Mouse (Mus musculus) urinary bladder, postnatal 10 days (tissue): ENCODE data around the gene Acads.
"Not testable (repeated sequence)": the region's sequence is repeated elsewhere in the genome, so short reads cannot be mapped to it uniquely, and the experiment has no call there.

Source experiments
- DNase-seq: peaks from one replicate; pipeline ENCODE4 v3.0.0; 2022; ENCODE audit warnings: low spot score

Acads gene

GRCm38 (mm10) chr5:115125211-115125871, 6.2 kb upstream of the Acads start:
- no peak for DNase-seq

DNA sequence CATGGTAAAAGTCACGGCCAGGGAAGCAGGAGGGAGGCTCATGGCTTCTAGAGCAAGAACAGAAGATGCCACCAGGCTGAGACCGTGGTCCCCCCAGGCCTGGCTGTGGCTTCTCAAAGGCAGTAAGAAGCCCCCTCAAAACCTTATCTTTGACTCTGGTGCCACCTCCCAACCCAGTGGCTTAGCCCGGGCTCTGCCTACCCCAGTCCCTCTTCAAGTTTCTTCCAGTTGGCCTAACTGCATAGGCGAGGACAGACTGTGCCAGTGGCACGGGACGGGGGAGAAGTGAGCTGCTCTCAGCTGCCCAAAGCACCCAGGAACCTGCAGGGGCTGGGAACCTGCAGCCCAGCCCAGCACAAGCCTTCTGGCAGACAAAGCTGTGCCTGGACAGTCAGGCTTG, 5.5 kb upstream of the Acads start:
- no peak for DNase-seq

DNA sequence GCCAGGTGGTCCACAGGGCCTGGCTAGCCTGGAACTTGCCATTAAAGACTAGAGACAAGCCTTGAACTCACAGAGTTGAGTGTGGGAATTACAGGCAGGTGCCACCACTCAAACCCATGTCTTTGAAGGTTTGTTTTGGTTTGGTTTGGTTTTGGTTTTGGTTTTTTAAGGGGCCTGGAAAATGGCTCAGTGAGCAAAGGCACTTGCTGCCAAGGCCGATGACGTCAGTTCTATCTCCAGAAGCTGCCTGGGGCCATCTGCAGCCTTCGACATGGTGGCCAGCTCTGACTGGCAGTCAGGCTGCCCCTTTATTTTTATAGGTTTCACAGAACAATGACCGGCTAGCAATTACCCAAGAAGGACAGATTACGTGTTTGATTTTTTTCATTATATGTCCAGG, 1.8 kb upstream of the Acads start:
- no peak for DNase-seq

DNA sequence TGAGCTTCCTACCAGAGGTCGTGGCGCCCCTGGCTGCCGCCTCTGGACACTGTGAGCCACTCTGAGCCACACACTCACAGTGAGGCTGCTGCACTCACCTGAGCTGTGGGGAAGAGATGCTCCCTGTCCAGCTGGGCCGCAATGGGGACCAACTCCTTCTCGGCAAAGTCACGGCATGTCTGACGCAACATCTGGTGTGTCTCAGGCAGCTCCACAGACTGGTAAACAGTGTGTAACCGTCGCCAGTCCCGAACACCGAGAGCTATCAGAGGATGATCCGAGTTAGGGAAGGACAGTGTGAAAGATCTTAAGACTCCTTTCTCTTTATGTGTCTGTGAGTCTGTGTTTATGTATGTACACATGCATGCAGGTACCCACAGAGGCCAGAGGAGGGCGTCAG, 1.7 kb downstream of the Acads start:
- no peak for DNase-seq

- DNase-seq, result no peak
These were observed 2.7 kb downstream of the Acads start for GRCm38 (mm10) chr5:115116426-115116825.

- DNase-seq, result no peak
These were observed 4.6 kb downstream of the Acads start for GRCm38 (mm10) chr5:115114501-115114900.

GRCm38 (mm10) chr5:115113244-115113643, 5.9 kb downstream of the Acads start:
- no peak for DNase-seq

GRCm38 (mm10) chr5:115111156-115111555, 8.0 kb downstream of the Acads start:
- DNase-seq, result no peak

- not testable (repeated sequence) for DNase-seq
These were observed 15.9 kb downstream of the Acads start for GRCm38 (mm10) chr5:115103253-115103652.

DNA sequence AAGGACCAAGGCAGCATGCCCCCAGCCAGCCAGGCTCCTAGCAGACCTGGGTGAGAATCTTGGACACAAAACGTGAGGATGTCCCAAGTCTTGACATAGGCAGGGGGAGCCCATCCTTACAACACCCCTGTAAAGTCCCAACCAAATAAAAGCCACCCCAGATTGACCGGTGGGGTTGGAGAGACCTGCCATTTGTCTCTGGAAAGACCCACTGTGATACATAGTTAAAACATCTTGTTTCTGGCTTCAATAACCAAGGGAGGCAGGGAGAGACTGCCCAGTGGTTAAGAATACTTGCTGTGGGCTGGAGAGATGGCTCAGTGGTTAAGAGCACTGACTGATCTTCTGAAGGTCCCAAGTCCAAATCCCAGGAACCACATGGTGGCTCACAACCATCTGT, 16.9 kb downstream of the Acads start:
- DNase-seq, result no peak

DNA sequence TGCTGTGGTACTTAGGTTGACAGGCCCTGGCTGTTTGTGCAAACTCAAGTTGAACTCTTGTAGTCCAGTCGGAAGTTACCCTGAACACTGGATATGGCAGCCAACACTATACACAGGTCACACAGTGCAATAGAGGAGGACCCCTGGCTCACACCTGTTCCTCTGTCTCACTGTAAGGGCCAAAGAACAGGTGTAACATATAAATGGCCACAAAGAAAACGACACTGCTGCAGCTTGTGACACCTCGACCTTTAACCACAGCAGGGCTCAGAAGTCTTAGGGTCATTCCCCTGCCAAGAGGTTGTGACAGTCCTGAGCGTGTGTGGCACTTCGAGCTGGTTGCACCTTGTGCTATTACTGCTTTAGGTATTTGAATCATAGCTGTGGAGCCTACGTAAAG, 18.7 kb downstream of the Acads start:
- DNase-seq, result no peak

DNA sequence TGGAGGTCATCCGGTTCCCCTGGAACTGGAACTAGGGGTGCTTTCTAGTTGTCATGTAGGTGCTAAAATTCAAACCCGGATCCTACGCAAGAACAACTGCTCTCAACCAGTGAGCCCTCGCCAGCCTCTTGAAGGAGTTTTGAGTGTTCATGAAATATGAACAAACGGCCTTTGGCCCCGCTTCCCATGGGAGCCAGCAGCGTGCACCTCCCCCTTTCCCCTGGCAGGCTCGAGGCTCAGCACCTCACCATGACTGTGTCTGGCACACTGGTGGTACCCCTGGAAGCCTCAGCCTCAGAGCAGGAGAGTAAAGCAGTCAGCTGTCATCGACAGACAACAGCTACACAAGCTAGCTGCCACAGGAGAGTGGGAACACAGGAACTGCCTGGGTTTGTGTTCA, 19.2 kb downstream of the Acads start:
- no peak for DNase-seq

DNA sequence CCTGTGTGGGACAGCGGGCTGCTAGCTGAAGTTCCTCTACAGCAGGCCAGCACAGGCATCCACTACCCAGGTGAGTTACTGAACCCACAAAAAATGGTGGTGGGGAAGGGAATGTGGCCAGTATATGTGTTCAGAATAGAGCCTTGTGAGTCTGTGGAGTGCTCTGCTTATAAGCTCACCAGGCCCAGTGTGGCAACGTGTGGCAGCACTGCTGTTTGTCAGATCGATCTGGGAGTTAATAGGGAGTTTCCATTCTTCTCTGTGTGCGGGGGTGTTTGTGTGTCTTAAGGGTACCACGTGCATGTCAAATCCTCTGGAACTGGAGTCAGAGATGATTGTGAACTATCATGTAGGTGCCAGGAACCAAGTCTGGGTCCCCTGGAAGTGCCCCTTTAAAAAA, 19.6 kb downstream of the Acads start:
- no peak for DNase-seq

DNA sequence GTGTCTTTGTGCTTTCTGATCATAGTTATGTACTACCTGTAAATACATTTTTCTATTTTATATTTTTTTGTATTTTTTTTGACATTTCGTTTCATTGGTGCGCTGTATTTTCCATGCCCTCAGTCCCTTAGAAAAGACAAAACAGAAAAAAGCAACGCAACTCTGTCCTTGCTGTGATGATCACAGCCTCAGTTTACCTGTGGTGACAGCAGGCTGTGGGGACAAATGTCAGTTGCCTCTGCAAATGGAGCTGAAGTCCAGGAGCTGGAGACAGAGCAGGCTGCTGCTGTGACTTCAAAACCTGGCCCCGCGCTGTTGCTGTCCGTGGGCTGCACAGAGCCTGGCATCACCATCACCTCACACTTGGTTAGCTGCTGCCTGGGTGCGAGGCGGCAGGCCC, 21.0 kb downstream of the Acads start, which contains the start of gene Gm10401:
Gm10401 (minus strand) TSS at position 101 of the 400 bp plus-strand sequence.
- no peak for DNase-seq

GRCm38 (mm10) chr5:115091776-115092175, 27.4 kb downstream of the Acads start:
- no peak for DNase-seq

GRCm38 (mm10) chr5:115091015-115091414, 28.1 kb downstream of the Acads start:
- DNase-seq, result no peak

DNA sequence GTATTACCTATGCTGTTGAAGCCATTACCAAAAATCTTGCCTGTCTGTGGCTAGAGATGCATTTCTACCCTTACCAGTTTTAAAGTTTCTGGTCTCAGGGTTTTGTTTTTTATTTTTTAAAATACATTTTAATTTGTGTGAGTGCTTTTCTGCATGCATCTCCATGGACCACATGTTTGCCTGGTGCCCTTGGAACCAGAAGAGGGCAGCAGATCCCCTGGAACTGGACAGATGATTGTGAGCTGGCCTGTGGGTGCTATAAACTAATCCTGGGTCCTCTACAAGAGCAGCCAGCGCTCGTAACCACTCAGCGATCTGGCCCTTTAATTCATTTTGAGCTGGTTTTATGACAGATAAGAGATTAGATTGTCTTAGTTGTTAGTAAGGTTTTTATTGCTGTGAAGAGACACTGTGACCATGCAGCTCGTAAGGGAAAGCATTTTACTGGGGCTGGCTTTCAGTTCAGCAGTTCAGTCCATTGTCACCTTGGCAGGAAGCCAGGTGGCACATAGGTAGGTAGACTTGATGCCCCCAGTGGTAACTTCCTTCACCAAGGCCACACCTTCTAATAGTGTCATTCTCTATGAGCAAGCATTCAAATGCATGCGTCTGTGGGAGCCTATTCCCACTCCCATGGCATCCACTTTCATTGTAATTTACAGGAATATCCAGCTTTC, 29.4 kb downstream of the Acads start:
- no peak for DNase-seq

- DNase-seq, result no peak
These were observed 33.5 kb downstream of the Acads start for GRCm38 (mm10) chr5:115085675-115086074.

- no peak for DNase-seq
These were observed 35.7 kb downstream of the Acads start for GRCm38 (mm10) chr5:115083492-115083891.

- DNase-seq, result no peak
These were observed 37.5 kb downstream of the Acads start for GRCm38 (mm10) chr5:115081636-115082035.

DNA sequence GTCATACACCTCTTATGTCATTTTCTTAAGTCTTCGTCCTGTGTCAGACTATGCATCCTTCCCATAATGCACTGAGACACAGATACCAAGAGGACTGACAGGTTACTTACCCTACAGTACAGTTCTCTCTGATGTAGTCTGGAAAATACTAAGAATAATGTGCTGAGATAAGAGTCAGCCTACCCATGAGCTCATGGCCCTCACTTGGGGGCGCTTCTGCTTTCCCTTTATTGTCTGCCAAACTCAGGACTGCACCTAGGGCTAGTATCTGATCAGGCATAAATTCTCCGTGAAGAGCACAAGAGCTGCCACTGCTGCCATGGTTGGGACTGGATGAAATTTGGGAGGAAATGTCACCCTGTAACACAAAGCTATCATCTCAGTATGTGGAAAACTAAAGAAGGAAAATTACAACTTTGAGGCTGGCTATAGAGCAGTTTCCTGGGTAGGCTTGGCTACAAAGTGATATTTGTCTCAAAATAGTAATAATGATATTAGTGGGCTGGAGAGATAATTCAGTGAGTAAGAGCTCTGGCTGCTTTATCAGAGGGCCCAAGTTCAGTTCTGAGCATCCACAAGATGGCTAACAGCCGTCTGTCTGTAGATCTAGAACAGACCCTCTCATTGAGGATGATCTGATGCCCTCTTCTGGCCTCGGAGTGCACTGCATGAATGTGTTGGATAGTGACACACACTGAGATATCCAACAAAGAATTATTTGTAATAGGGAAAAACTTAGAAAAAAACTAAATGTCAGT, 42.8 kb downstream of the Acads start:
- no peak for DNase-seq

DNA sequence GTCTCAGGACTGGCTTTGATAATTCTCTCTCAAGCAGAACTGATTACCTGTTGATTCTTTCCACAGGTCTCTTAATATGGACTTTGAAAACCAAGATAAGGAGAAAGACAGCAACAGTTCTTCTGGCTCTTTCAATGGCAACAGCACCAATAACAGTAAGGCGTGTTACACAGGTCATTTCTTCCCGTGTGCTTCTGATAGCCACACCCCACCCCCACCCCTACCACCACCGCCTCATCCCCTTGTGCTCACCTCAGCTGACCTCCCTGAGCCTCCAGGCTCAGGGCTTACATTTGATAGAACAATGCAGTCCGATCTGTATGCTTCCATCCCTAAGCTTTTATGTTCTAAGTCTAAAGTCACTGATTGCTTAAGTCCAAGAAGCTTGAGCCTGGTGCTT, 44.4 kb downstream of the Acads start:
- no peak for DNase-seq

GRCm38 (mm10) chr5:115073306-115073705, 45.8 kb downstream of the Acads start:
- DNase-seq, result not testable (repeated sequence)
